Mouse (Mus musculus) forebrain, embryonic 10.5 days (tissue): ENCODE measurements at regions not wholly inside any gene's neighbourhood (a gene's known extent, or its start where the extent isn't known, plus 50 kb on each side); places are given as distances from the start of the nearest gene placed in this dataset.

ENCODE experiments used
- DNase-seq: peaks from one replicate; pipeline ENCODE4 v3.0.0-alpha.2; 2017; ENCODE audit warnings: low spot score; ENCODE audit errors: extremely low spot score
- H3K27ac ChIP-seq: fragments of 300-500 bp; sonication (generic); 2 replicates; pipeline ENCODE4 v1.5.1; 2016; ENCODE audit warnings: mild to moderate bottlenecking
- H3K27me3 ChIP-seq: fragments of 300-500 bp; sonication (generic); 2 replicates; pipeline ENCODE4 v1.6.1; 2016; ENCODE audit warnings: mild to moderate bottlenecking; ENCODE audit not compliant: poor library complexity, severe bottlenecking
- H3K36me3 ChIP-seq: fragments of 300-500 bp; sonication (generic); replicated peaks from 2 replicates; pipeline ENCODE4 v1.6.1; 2016; ENCODE audit warnings: mild to moderate bottlenecking, moderate library complexity
- H3K4me1 ChIP-seq: fragments of 300-500 bp; sonication (generic); 2 replicates; pipeline ENCODE4 v1.6.1; 2016
- H3K4me3 ChIP-seq: fragments of 300-500 bp; sonication (generic); 2 replicates; pipeline ENCODE4 v1.5.1; 2016; ENCODE audit warnings: mild to moderate bottlenecking, moderate library complexity
- H3K9me3 ChIP-seq: fragments of 300-500 bp; sonication (generic); 2 replicates; pipeline ENCODE4 v1.6.1; 2016; ENCODE audit warnings: mild to moderate bottlenecking, moderate library complexity
- WGBS: fragments of 180-500 bp; shearing (Covaris S2); methylation state at CpG from one replicate; pipeline ENCODE4 v1.1.7; 2016; 5-methylcytosine and 5-hydroxymethylcytosine counted together

GRCm38 (mm10) chr7:129800461-129800867 is 208.8 kb downstream of the Wdr11 start:
- 79% methylated on average over 6 of the region's 6 CpGs for WGBS
- Histone ChIP-seq H3K27me3 (no peaks in the 10 kb centered on the region), H3K4me3 (no peak overlapping the region), H3K36me3 (no peaks in the 10 kb centered on the region), H3K4me1 (peaks cover 18% of the 10 kb centered on the region), H3K9me3 (no peaks in the 10 kb centered on the region), H3K27ac (no peak overlapping the region)
- no peak for DNase-seq

DNA sequence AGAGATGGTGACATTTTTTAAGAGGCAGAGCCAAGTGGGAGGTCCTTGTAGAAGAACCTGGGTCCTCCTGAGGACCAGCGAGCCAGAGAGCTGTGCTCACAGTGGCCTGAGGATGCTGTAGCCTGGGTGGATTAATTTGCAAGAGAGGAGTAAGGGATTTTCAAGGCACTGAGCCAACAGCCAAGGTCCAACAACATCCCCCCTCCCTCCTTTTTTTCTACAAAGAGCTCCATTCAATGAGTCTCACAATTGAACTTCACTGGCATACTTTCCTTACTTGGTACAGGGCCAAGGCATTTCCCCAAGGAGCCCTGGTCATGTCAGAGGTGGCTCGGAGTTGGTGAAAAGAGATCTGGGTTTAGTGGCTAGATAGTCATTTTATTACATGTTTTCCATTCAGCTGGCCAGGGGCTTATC is 209.8 kb downstream of the Wdr11 start:
- Histone ChIP-seq H3K4me1 (peaks cover 16% of the 10 kb centered on the region; the same call in 1 of the 2 replicates), H3K27me3 (no peaks in the 10 kb centered on the region), H3K36me3 (no peaks in the 10 kb centered on the region), H3K9me3 (no peaks in the 10 kb centered on the region), H3K27ac (peak overlapping the region; percentile 40; the same call in 1 of the 2 replicates), H3K4me3 (no peak overlapping the region)
- DNase-seq, result no peak
- WGBS, result 80% methylated on average over 2 of the region's 2 CpGs

- Histone ChIP-seq H3K36me3 (no peaks in the 10 kb centered on the region), H3K9me3 (no peaks in the 10 kb centered on the region), H3K27ac (no peak overlapping the region), H3K27me3 (no peaks in the 10 kb centered on the region), H3K4me3 (no peak overlapping the region), H3K4me1 (peaks cover 16% of the 10 kb centered on the region; the same call in 1 of the 2 replicates)
- DNase-seq, result no peak
- 89% methylated on average over 6 of the region's 6 CpGs for WGBS
Observed at GRCm38 (mm10) chr7:129802168-129802567, 210.5 kb downstream of the Wdr11 start.

- no peaks in the 10 kb centered on the region for H3K9me3 ChIP-seq
- no peaks in the 10 kb centered on the region for H3K27me3 ChIP-seq
- H3K4me1 ChIP-seq, result peaks cover 16% of the 10 kb centered on the region; the same call in 1 of the 2 replicates
- no peaks in the 10 kb centered on the region for H3K36me3 ChIP-seq
- no peak for DNase-seq
- no peak overlapping the region for H3K4me3 ChIP-seq
- WGBS, result 82% methylated on average over 5 of the region's 5 CpGs
- H3K27ac ChIP-seq, result no peak overlapping the region
Observed at GRCm38 (mm10) chr7:129805340-129805739, 213.7 kb downstream of the Wdr11 start.

- DNase-seq, result no peak
- no peaks in the 10 kb centered on the region for H3K9me3 ChIP-seq
- no peak overlapping the region for H3K27ac ChIP-seq
- WGBS, result 85% methylated on average over 9 of the region's 9 CpGs
- H3K36me3 ChIP-seq, result no peaks in the 10 kb centered on the region
- no peaks in the 10 kb centered on the region for H3K4me1 ChIP-seq
- no peak overlapping the region for H3K4me3 ChIP-seq
- H3K27me3 ChIP-seq, result no peaks in the 10 kb centered on the region
Observed at GRCm38 (mm10) chr7:129810141-129810540, 218.5 kb downstream of the Wdr11 start.

DNA sequence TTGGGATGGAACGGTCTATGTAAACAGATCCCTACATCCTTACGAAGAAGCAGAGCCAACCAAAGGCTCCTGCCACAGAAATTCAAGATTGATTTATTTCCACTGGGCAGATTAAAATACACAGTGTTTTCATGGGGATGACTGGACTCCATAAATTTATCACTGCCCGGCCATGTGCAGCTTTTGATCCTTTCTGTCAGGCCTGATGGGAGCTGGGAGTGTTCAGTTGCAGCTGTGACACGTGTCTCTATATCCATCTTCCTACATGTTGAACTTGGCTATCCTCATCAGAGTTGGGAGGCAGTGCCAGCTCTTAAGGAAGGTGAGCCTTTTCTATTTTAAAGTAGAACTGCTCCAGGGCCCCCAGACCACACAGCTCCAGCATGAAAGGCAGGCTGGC is 218.9 kb downstream of the Wdr11 start:
- no peak overlapping the region for H3K27ac ChIP-seq
- WGBS, result 89% methylated on average over 4 of the region's 4 CpGs
- no peaks in the 10 kb centered on the region for H3K27me3 ChIP-seq
- no peaks in the 10 kb centered on the region for H3K4me1 ChIP-seq
- no peak for DNase-seq
- no peak overlapping the region for H3K4me3 ChIP-seq
- no peaks in the 10 kb centered on the region for H3K36me3 ChIP-seq
- no peaks in the 10 kb centered on the region for H3K9me3 ChIP-seq

DNA sequence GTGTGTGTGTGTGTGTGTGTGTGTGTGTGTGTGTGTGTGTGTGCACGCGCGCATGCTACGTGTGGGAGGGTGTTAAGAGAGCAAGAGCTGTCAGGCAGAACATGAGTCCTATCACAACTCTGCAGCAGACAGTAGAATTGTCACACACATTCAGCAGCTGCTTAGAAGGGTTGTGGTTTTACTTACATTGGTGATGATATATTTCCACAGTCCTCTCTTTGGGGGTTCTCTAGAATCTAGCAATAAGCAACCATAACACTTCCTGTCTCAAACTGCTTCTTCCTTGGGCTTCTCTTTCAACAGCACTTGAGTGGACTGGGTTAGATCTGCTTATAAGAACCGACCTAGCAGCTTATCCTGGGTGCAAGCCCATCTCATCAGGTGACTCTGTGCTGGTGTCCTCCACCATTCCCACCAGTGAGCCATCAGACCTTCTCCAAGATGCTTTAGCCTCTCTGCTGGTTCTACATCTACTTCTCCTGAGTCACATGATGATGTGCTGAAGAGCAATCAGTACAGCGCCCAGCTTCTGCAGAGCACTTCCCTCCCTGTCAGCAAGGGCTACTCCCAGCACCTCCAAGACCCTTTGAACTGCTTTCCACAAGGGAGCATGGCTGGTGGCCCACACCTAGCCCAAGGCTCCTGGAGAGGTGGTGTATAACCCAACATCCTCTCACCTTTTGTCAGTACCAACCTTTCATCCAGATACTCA is 222.6 kb downstream of the Wdr11 start:
- Histone ChIP-seq H3K27ac (no peak overlapping the region), H3K27me3 (no peaks in the 10 kb centered on the region), H3K4me3 (no peak overlapping the region), H3K4me1 (no peaks in the 10 kb centered on the region), H3K36me3 (no peaks in the 10 kb centered on the region), H3K9me3 (no peaks in the 10 kb centered on the region)
- WGBS, result 88% methylated on average over 6 of the region's 6 CpGs
- DNase-seq, result no peak

DNA sequence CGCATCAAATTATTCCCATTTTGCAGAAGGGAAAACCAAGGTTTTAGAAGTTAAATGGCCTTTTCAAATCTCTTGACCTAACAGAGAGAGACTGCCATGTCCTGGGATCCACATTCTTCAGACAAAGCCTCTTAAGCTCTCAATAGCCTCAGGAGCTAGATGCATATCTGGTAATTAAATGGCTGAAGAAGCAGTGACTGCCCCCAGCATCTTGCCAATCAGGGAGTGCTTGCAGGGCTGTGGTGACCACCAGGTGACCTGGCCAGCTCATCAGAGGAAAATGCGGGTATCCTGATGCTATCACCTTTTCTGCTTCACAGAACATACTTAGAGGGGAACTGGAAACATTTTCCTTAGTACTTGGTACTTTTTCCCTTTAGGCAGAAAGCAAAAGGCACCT is 227.2 kb downstream of the Wdr11 start:
- no peaks in the 10 kb centered on the region for H3K36me3 ChIP-seq
- DNase-seq, result no peak
- no peaks in the 10 kb centered on the region for H3K27me3 ChIP-seq
- no peak overlapping the region for H3K27ac ChIP-seq
- no peaks in the 10 kb centered on the region for H3K4me1 ChIP-seq
- H3K9me3 ChIP-seq, result no peaks in the 10 kb centered on the region
- no peak overlapping the region for H3K4me3 ChIP-seq
- 82% methylated on average over 2 of the region's 2 CpGs for WGBS

GRCm38 (mm10) chr7:129819651-129820050 is 228.0 kb downstream of the Wdr11 start:
- H3K27ac ChIP-seq, result no peak overlapping the region
- no peaks in the 10 kb centered on the region for H3K27me3 ChIP-seq
- no peaks in the 10 kb centered on the region for H3K4me1 ChIP-seq
- H3K36me3 ChIP-seq, result no peaks in the 10 kb centered on the region
- H3K4me3 ChIP-seq, result no peak overlapping the region
- no peaks in the 10 kb centered on the region for H3K9me3 ChIP-seq
- WGBS, result 83% methylated on average over 5 of the region's 5 CpGs
- DNase-seq, result no peak

- Histone ChIP-seq H3K36me3 (no peaks in the 10 kb centered on the region), H3K4me1 (peaks cover 16% of the 10 kb centered on the region), H3K27me3 (no peaks in the 10 kb centered on the region), H3K4me3 (no peak overlapping the region), H3K9me3 (no peaks in the 10 kb centered on the region), H3K27ac (no peak overlapping the region)
- no peak for DNase-seq
- WGBS, result 87% methylated on average over 1 of the region's 1 CpGs
Observed at GRCm38 (mm10) chr7:129828970-129829369, 237.3 kb downstream of the Wdr11 start.

- DNase-seq, result no peak
- peaks cover 10% of the 10 kb centered on the region for H3K4me1 ChIP-seq
- no peaks in the 10 kb centered on the region for H3K9me3 ChIP-seq
- H3K4me3 ChIP-seq, result no peak overlapping the region
- no peaks in the 10 kb centered on the region for H3K36me3 ChIP-seq
- 80% methylated on average over 8 of the region's 8 CpGs for WGBS
- H3K27me3 ChIP-seq, result no peaks in the 10 kb centered on the region
- H3K27ac ChIP-seq, result no peak overlapping the region
Observed at GRCm38 (mm10) chr7:129832830-129833229, 241.2 kb downstream of the Wdr11 start.

- Histone ChIP-seq H3K36me3 (no peaks in the 10 kb centered on the region), H3K9me3 (no peaks in the 10 kb centered on the region), H3K27me3 (peaks cover 9% of the 10 kb centered on the region; the same call in 1 of the 2 replicates), H3K4me3 (no peak overlapping the region), H3K4me1 (peaks cover 14% of the 10 kb centered on the region; the same call in 1 of the 2 replicates), H3K27ac (peak overlapping the region; percentile 36; the same call in 1 of the 2 replicates)
- 76% methylated on average over 10 of the region's 10 CpGs for WGBS
- no peak for DNase-seq
Observed at GRCm38 (mm10) chr7:129842303-129843122, 250.8 kb downstream of the Wdr11 start.

DNA sequence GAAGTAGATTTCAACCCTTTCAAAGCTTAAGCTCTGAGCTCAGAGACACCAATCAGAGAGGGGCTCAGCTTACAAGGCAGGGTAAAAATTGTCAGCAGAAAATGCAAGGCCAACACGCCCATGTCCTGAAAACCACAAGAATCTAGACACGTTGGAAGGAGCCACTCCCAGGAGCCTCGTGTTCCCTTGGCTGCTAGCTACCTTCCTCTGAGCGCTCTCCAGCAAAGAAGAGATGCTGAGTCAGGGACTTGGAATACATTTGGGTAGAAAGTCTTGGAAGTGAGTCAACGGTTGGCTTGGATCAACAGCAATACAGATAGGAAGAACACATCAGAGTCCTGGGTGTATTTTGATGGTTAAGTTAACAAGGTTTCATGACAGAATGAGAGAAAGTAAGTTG is 255.5 kb downstream of the Wdr11 start:
- no peak for DNase-seq
- Histone ChIP-seq H3K4me3 (no peak overlapping the region), H3K27me3 (peaks cover 9% of the 10 kb centered on the region; the same call in 1 of the 2 replicates), H3K4me1 (peaks cover 12% of the 10 kb centered on the region; the same call in 1 of the 2 replicates), H3K27ac (no peak overlapping the region), H3K9me3 (no peaks in the 10 kb centered on the region), H3K36me3 (no peaks in the 10 kb centered on the region)
- WGBS, result 84% methylated on average over 5 of the region's 5 CpGs
